ENCODE assay signal across 23 mouse cellular contexts in the genomic region with DNA sequence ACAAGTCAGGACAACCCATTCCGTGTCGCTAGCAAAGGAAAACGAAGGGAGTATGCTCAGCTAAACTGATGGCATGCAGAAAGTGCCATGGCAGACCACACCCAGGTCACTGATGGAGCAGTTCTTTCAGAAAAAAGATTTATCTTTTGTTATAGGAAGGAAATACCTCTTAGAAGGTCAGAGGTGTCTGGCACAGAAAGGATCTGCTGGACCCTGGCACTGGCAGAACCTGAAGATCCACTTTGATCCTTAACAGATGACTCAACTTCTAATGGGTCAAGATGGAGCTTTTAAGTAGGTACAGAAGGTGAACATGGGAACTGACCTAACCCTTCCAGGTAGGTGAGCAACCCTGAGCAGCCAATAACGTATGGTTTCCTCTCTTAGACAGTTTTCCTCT. TPM values are rescaled to one million over a fixed set of nuclear protein-coding genes. Genes with fewer than 3 reads are reported as not detected.
DNase-seq lines count a peak whose midpoint lies in the region; ATAC-seq lines count a peak whose summit lies in the region.
"Had no signal": no experiment of that assay in that cellular context is flagged by ENCODE, and none has a peak within 500 bp of the region (broad histone marks: within the 10 kb centered on the region; RNA-seq: fewer than 3 reads in every experiment).

No protein-coding gene starts in this region.

- no peak for ATAC-seq in midbrain, embryonic 11.5 days (ENCODE audit: low FRiP score)
- ATAC-seq in midbrain, embryonic 14.5 days (ENCODE audit: low FRiP score, low TSS enrichment): no peak
- ATAC-seq: activated CD4-positive, CD25-positive, alpha-beta regulatory T cell, adult 4 months; CD4-positive, CD25-positive, alpha-beta regulatory T cell, adult 4 months; Patski had no signal

- peak; percentile 57 for DNase-seq in heart, adult 11 months
- no peak for DNase-seq in heart, adult 8-10 months (ENCODE audit: low spot score)
- DNase-seq in midbrain, embryonic 11.5 days (ENCODE audit: low spot score, missing footprints): peak; percentile 14
- no peak for DNase-seq in midbrain, embryonic 14.5 days
- peak; percentile 34 for DNase-seq in urinary bladder, postnatal 14 days (ENCODE audit: low spot score)
- no peak for DNase-seq in urinary bladder, postnatal 10 days (ENCODE audit: low spot score)
- DNase-seq in fat pad, adult 2 months (ENCODE audit: extremely low read depth, low read depth, low spot score): peak; percentile 62
- no peak for DNase-seq in layer of hippocampus, adult 8-10 months (ENCODE audit: low spot score in 2 of 2)
- DNase-seq: adrenal gland, adult 2 months; adrenal gland, adult 8-10 months; adrenal gland, postnatal 10 days; adrenal gland, postnatal 14 days; adrenal gland, postnatal 25 days; adrenal gland, postnatal 36 days; B cell, adult 2 months; cerebellum, adult 11 months; cerebellum, adult 11-12 months had no signal

- 89% methylated on average over 4 of the region's 4 CpGs for WGBS in midbrain, embryonic 11.5 days
- 87% methylated on average over 4 of the region's 4 CpGs for WGBS in midbrain, embryonic 14.5 days

- no peaks in the 10 kb centered on the region for H3K36me3 ChIP-seq in midbrain, embryonic 11.5 days (ENCODE audit: control insufficient read depth, insufficient read depth, low read length)
- no peaks in the 10 kb centered on the region for H3K36me3 ChIP-seq in midbrain, embryonic 14.5 days (ENCODE audit: control insufficient read depth, insufficient read depth, low read length)
- H3K36me3 ChIP-seq: G1E had no signal

- no peaks in the 10 kb centered on the region for H3K9me3 ChIP-seq in midbrain, embryonic 11.5 days (ENCODE audit: control insufficient read depth, low read length)
- no peaks in the 10 kb centered on the region for H3K9me3 ChIP-seq in midbrain, embryonic 14.5 days (ENCODE audit: control insufficient read depth, low read length)
- H3K9me3 ChIP-seq: G1E had no signal

- no peak overlapping the region for H3K9ac ChIP-seq in midbrain, embryonic 11.5 days (ENCODE audit: low read length)
- no peak overlapping the region for H3K9ac ChIP-seq in midbrain, embryonic 14.5 days (replicated peaks; ENCODE audit: low read length)

- H3K4me2 ChIP-seq in midbrain, embryonic 11.5 days: no peak overlapping the region
- no peak overlapping the region for H3K4me2 ChIP-seq in midbrain, embryonic 14.5 days (ENCODE audit: low read length)

- H3K4me1 ChIP-seq in midbrain, embryonic 11.5 days (ENCODE audit: control insufficient read depth, insufficient read depth, low read length): no peaks in the 10 kb centered on the region
- no peaks in the 10 kb centered on the region for H3K4me1 ChIP-seq in midbrain, embryonic 14.5 days (ENCODE audit: control insufficient read depth, insufficient read depth, low read length)

- H3K4me3 ChIP-seq in midbrain, embryonic 11.5 days (ENCODE audit: low read depth, low read length): no peak overlapping the region
- H3K4me3 ChIP-seq in midbrain, embryonic 14.5 days (replicated peaks; ENCODE audit: low read depth, low read length): no peak overlapping the region

- no peak overlapping the region for H3K27ac ChIP-seq in midbrain, embryonic 11.5 days (ENCODE audit: low read depth, low read length)
- H3K27ac ChIP-seq in midbrain, embryonic 14.5 days (replicated peaks; ENCODE audit: low read depth, low read length): no peak overlapping the region

- no peaks in the 10 kb centered on the region; the same call in 1 of the 2 replicates for H3K27me3 ChIP-seq in midbrain, embryonic 11.5 days (ENCODE audit: control insufficient read depth, insufficient read depth, low read length)
- no peaks in the 10 kb centered on the region for H3K27me3 ChIP-seq in midbrain, embryonic 14.5 days (ENCODE audit: control insufficient read depth, insufficient read depth, low read length)
- H3K27me3 ChIP-seq: CH12.LX, Patski had no signal

RNA-seq across cellular contexts. Expression of gene Foxc1, which starts 29.4 kb away (rescaled TPM):
- total RNA-seq in heart, adult 8-10 months (2022): 1 to 10 TPM; 4.4 to 6.1 (median 4.9) TPM
- 6.5 and 7.0 TPM in 2 replicates for polyA plus RNA-seq in midbrain, embryonic 11.5 days (2014; fragmentation: Nextera tagmentation; extraction: Ambion mirVana)
- polyA plus RNA-seq in midbrain, embryonic 14.5 days (2014; fragmentation: Nextera tagmentation; extraction: Ambion mirVana): 0.72 and 1.7 TPM in 2 replicates
- total RNA-seq in layer of hippocampus, adult 8-10 months (2022): 1 to 10 TPM; 4.1 to 5.0 (median 4.7) TPM
- total RNA-seq: CH12.LX, MEL had no signal
- polyA plus RNA-seq: activated CD4-positive, CD25-positive, alpha-beta regulatory T cell, adult 4 months; CD4-positive, CD25-positive, alpha-beta regulatory T cell, adult 4 months; G1E had no signal

Comparison
In these comparisons a context has a peak if more than half of its experiments do, and no peak if none do; other contexts are left out.
1. DNase-seq: peak in heart, adult 11 months (single experiment), midbrain, embryonic 11.5 days (single experiment), urinary bladder, postnatal 14 days (single experiment) and fat pad, adult 2 months (single experiment); none in heart, adult 8-10 months (single experiment), midbrain, embryonic 14.5 days (single experiment), urinary bladder, postnatal 10 days (single experiment) and layer of hippocampus, adult 8-10 months (0 of 2).